Mouse (Mus musculus): ENCODE measurements around the gene Itpr1. TPM values are rescaled to one million over a fixed set of nuclear protein-coding genes. Genes with fewer than 3 reads are reported as not detected.

Gene Itpr1
- polyA plus RNA-seq, 1 experiment from 2014 or later = 5.4 TPM

- Histone ChIP-seq H3K27me3 (replicated peaks) (no peaks in the 10 kb centered on the region), H3K36me3 (no peaks in the 10 kb centered on the region), H3K4me3 (no peak overlapping the region), H3K9me3 (replicated peaks) (no peaks in the 10 kb centered on the region), H3K9ac (no peak overlapping the region), H3K4me2 (no peak overlapping the region), H3K4me1 (peaks cover 29% of the 10 kb centered on the region), H3K27ac (no peak overlapping the region)
- WGBS (ENCODE audit: insufficient replicate concordance) = 70% methylated on average over 2 of the region's 3 CpGs
- no peak for ATAC-seq
These were observed 34.3 kb downstream of the Itpr1 start for GRCm38 (mm10) chr6:108247211-108247610.

GRCm38 (mm10) chr6:108248519-108248918 lies 35.6 kb downstream of the Itpr1 start:
- no peaks in the 10 kb centered on the region for H3K27me3 ChIP-seq (replicated peaks)
- no peak overlapping the region for H3K4me2 ChIP-seq
- no peak overlapping the region for H3K4me3 ChIP-seq
- H3K9ac ChIP-seq = no peak overlapping the region
- no peaks in the 10 kb centered on the region for H3K9me3 ChIP-seq (replicated peaks)
- peak overlapping the region; percentile 52; the same call in 1 of the 2 replicates for H3K27ac ChIP-seq
- ATAC-seq = no peak
- WGBS (ENCODE audit: insufficient replicate concordance) = 66% methylated on average over 4 of the region's 4 CpGs
- peaks cover 29% of the 10 kb centered on the region for H3K4me1 ChIP-seq
- H3K36me3 ChIP-seq = no peaks in the 10 kb centered on the region

GRCm38 (mm10) chr6:108249031-108249917 lies 36.4 kb downstream of the Itpr1 start:
- no peak overlapping the region for H3K4me3 ChIP-seq
- H3K9me3 ChIP-seq (replicated peaks) = no peaks in the 10 kb centered on the region
- H3K4me2 ChIP-seq = no peak overlapping the region
- H3K27ac ChIP-seq = peak overlapping the region; percentile 52; the same call in 1 of the 2 replicates
- no peaks in the 10 kb centered on the region for H3K27me3 ChIP-seq (replicated peaks)
- peak; percentile 71 for ATAC-seq
- H3K4me1 ChIP-seq = peaks cover 29% of the 10 kb centered on the region
- H3K9ac ChIP-seq = no peak overlapping the region
- 43% methylated on average over 9 of the region's 9 CpGs for WGBS (ENCODE audit: insufficient replicate concordance)
- H3K36me3 ChIP-seq = no peaks in the 10 kb centered on the region

- Histone ChIP-seq H3K27ac (no peak overlapping the region), H3K36me3 (no peaks in the 10 kb centered on the region), H3K4me2 (no peak overlapping the region), H3K4me3 (no peak overlapping the region), H3K27me3 (replicated peaks) (no peaks in the 10 kb centered on the region), H3K4me1 (peaks cover 24% of the 10 kb centered on the region), H3K9me3 (replicated peaks) (no peaks in the 10 kb centered on the region), H3K9ac (no peak overlapping the region)
- 68% methylated on average over 3 of the region's 3 CpGs for WGBS (ENCODE audit: insufficient replicate concordance)
- ATAC-seq = no peak
These were observed 37.0 kb downstream of the Itpr1 start for GRCm38 (mm10) chr6:108249918-108250225.

GRCm38 (mm10) chr6:108250416-108250815 lies 37.5 kb downstream of the Itpr1 start:
- Histone ChIP-seq H3K27me3 (replicated peaks) (no peaks in the 10 kb centered on the region), H3K4me2 (no peak overlapping the region), H3K27ac (no peak overlapping the region), H3K9ac (no peak overlapping the region), H3K4me1 (peaks cover 24% of the 10 kb centered on the region), H3K9me3 (replicated peaks) (no peaks in the 10 kb centered on the region), H3K36me3 (no peaks in the 10 kb centered on the region), H3K4me3 (no peak overlapping the region)
- WGBS (ENCODE audit: insufficient replicate concordance) = 71% methylated on average over 4 of the region's 4 CpGs
- no peak for ATAC-seq

GRCm38 (mm10) chr6:108252565-108253360 lies 39.9 kb downstream of the Itpr1 start:
- H3K27ac ChIP-seq = no peak overlapping the region
- H3K9ac ChIP-seq = no peak overlapping the region
- no peak overlapping the region for H3K4me3 ChIP-seq
- 75% methylated on average over 13 of the region's 13 CpGs for WGBS (ENCODE audit: insufficient replicate concordance)
- no peak for ATAC-seq
- H3K36me3 ChIP-seq = no peaks in the 10 kb centered on the region
- H3K9me3 ChIP-seq (replicated peaks) = no peaks in the 10 kb centered on the region
- no peaks in the 10 kb centered on the region for H3K27me3 ChIP-seq (replicated peaks)
- peaks cover 24% of the 10 kb centered on the region for H3K4me1 ChIP-seq
- H3K4me2 ChIP-seq = no peak overlapping the region

- Histone ChIP-seq H3K9me3 (replicated peaks) (no peaks in the 10 kb centered on the region), H3K4me3 (no peak overlapping the region), H3K27ac (no peak overlapping the region), H3K27me3 (replicated peaks) (no peaks in the 10 kb centered on the region), H3K36me3 (no peaks in the 10 kb centered on the region), H3K4me2 (no peak overlapping the region), H3K9ac (no peak overlapping the region), H3K4me1 (peaks cover 21% of the 10 kb centered on the region)
- ATAC-seq = no peak
- WGBS (ENCODE audit: insufficient replicate concordance) = 74% methylated on average over 9 of the region's 9 CpGs
These were observed 41.5 kb downstream of the Itpr1 start for GRCm38 (mm10) chr6:108254132-108255064.

GRCm38 (mm10) chr6:108255880-108256279 lies 43.0 kb downstream of the Itpr1 start:
- Histone ChIP-seq H3K36me3 (no peaks in the 10 kb centered on the region), H3K9me3 (replicated peaks) (no peaks in the 10 kb centered on the region), H3K4me3 (no peak overlapping the region), H3K4me2 (no peak overlapping the region), H3K4me1 (peaks cover 30% of the 10 kb centered on the region), H3K27me3 (replicated peaks) (no peaks in the 10 kb centered on the region), H3K27ac (no peak overlapping the region), H3K9ac (no peak overlapping the region)
- WGBS (ENCODE audit: insufficient replicate concordance) = 70% methylated on average over 4 of the region's 4 CpGs
- no peak for ATAC-seq

GRCm38 (mm10) chr6:108257225-108257624 lies 44.3 kb downstream of the Itpr1 start:
- H3K9me3 ChIP-seq (replicated peaks) = no peaks in the 10 kb centered on the region
- WGBS (ENCODE audit: insufficient replicate concordance) = 69% methylated on average over 3 of the region's 3 CpGs
- no peak for ATAC-seq

GRCm38 (mm10) chr6:108258631-108259030 lies 45.7 kb downstream of the Itpr1 start:
- no peak for ATAC-seq
- no peak overlapping the region for H3K4me2 ChIP-seq
- 53% methylated on average over 2 of the region's 2 CpGs for WGBS (ENCODE audit: insufficient replicate concordance)
- no peak overlapping the region for H3K4me3 ChIP-seq
- no peaks in the 10 kb centered on the region for H3K9me3 ChIP-seq (replicated peaks)
- no peaks in the 10 kb centered on the region for H3K36me3 ChIP-seq
- H3K4me1 ChIP-seq = peaks cover 41% of the 10 kb centered on the region
- no peak overlapping the region for H3K9ac ChIP-seq
- H3K27ac ChIP-seq = no peak overlapping the region
- H3K27me3 ChIP-seq (replicated peaks) = no peaks in the 10 kb centered on the region

More at GRCm38 (mm10) chr6:108257225-108257624, 44.3 kb downstream of the Itpr1 start:
- H3K27me3 ChIP-seq (replicated peaks) = no peaks in the 10 kb centered on the region
- peaks cover 41% of the 10 kb centered on the region for H3K4me1 ChIP-seq
- no peaks in the 10 kb centered on the region for H3K36me3 ChIP-seq
- H3K9ac ChIP-seq = no peak overlapping the region
- H3K27ac ChIP-seq = no peak overlapping the region
- no peak overlapping the region for H3K4me2 ChIP-seq
- no peak overlapping the region for H3K4me3 ChIP-seq

GRCm38 (mm10) chr6:108259671-108260070 lies 46.8 kb downstream of the Itpr1 start:
- no peaks in the 10 kb centered on the region for H3K9me3 ChIP-seq (replicated peaks)
- H3K4me3 ChIP-seq = no peak overlapping the region
- no peak for ATAC-seq
- no peaks in the 10 kb centered on the region for H3K27me3 ChIP-seq (replicated peaks)
- no peak overlapping the region for H3K27ac ChIP-seq
- no peak overlapping the region for H3K4me2 ChIP-seq
- WGBS (ENCODE audit: insufficient replicate concordance) = 13% methylated on average over 2 of the region's 2 CpGs
- H3K4me1 ChIP-seq = peaks cover 41% of the 10 kb centered on the region
- H3K36me3 ChIP-seq = no peaks in the 10 kb centered on the region
- H3K9ac ChIP-seq = no peak overlapping the region
